Mouse (Mus musculus) embryonic facial prominence, embryonic 11.5 days (tissue): ENCODE results near the gene AC124502.3. TPM values are rescaled to one million over a fixed set of nuclear protein-coding genes. Genes with fewer than 3 reads are reported as not detected.

Source experiments
- ATAC-seq: fragments of 200-750 bp; cut with Nextera tagmentation; replicated peaks from 2 replicates; pipeline ENCODE4 v1.8.0; 2017; ENCODE audit warnings: low read depth; ENCODE audit not compliant: insufficient number of reproducible peaks, low FRiP score, low TSS enrichment
- DNase-seq: peaks from one replicate; pipeline ENCODE4 v3.0.0-alpha.2; 2015; ENCODE audit warnings: low spot score
- H3K27ac ChIP-seq: fragments of 300-500 bp; sonication (generic); replicated peaks from 2 replicates; pipeline ENCODE4 v1.5.1; 2014; ENCODE audit warnings: mild to moderate bottlenecking, low read depth, low read length, control low read depth
- H3K27me3 ChIP-seq: fragments of 300-500 bp; sonication (generic); 2 replicates; pipeline ENCODE4 v1.6.1; 2014; ENCODE audit warnings: mild to moderate bottlenecking, low read length, moderate library complexity, mixed read lengths; ENCODE audit not compliant: control insufficient read depth, insufficient read depth
- H3K36me3 ChIP-seq: fragments of 300-500 bp; sonication (generic); replicated peaks from 2 replicates; pipeline ENCODE4 v1.6.1; 2014; ENCODE audit warnings: low read depth, mild to moderate bottlenecking, low read length, moderate library complexity, mixed read lengths; ENCODE audit not compliant: control insufficient read depth, insufficient read depth
- H3K4me1 ChIP-seq: fragments of 300-500 bp; sonication (generic); 2 replicates; pipeline ENCODE4 v1.6.1; 2014; ENCODE audit warnings: low read length, mixed read lengths; ENCODE audit not compliant: control insufficient read depth, insufficient read depth
- H3K4me2 ChIP-seq: fragments of 300-500 bp; sonication (generic); 2 replicates; pipeline ENCODE4 v1.6.1; 2014; ENCODE audit warnings: low read depth, mild to moderate bottlenecking, control low read depth, low read length, moderate library complexity
- H3K4me3 ChIP-seq: fragments of 300-500 bp; sonication (generic); 2 replicates; pipeline ENCODE4 v1.5.1; 2014; ENCODE audit warnings: low read depth, low read length, control low read depth
- H3K9ac ChIP-seq: fragments of 300-500 bp; sonication (generic); replicated peaks from 2 replicates; pipeline ENCODE4 v1.6.1; 2014; ENCODE audit warnings: mild to moderate bottlenecking, control low read depth, low read length
- H3K9me3 ChIP-seq: fragments of 300-500 bp; sonication (generic); replicated peaks from 2 replicates; pipeline ENCODE4 v1.6.1; 2016; ENCODE audit warnings: mild to moderate bottlenecking, low read length, inconsistent platforms, mixed read lengths; ENCODE audit not compliant: control insufficient read depth
- WGBS: fragments of 180-500 bp; shearing (Covaris S2); extraction: QIAGEN DNeasy Blood & Tissue Kit; methylation state at CpG from one replicate; pipeline ENCODE4 v1.1.7; 2014; 5-methylcytosine and 5-hydroxymethylcytosine counted together
- polyA plus RNA-seq: library from polyadenylated mRNA; unstranded; fragments of >200 nt; fragmentation: Nextera tagmentation; extraction: Ambion mirVana; gene quantifications from 2 replicates; pipeline ENCODE4 v1.2.1, GENCODE M21; 2014

AC124502.3 gene
- polyA plus RNA-seq, 1 experiment from 2014 or later: 1.6 TPM

DNA sequence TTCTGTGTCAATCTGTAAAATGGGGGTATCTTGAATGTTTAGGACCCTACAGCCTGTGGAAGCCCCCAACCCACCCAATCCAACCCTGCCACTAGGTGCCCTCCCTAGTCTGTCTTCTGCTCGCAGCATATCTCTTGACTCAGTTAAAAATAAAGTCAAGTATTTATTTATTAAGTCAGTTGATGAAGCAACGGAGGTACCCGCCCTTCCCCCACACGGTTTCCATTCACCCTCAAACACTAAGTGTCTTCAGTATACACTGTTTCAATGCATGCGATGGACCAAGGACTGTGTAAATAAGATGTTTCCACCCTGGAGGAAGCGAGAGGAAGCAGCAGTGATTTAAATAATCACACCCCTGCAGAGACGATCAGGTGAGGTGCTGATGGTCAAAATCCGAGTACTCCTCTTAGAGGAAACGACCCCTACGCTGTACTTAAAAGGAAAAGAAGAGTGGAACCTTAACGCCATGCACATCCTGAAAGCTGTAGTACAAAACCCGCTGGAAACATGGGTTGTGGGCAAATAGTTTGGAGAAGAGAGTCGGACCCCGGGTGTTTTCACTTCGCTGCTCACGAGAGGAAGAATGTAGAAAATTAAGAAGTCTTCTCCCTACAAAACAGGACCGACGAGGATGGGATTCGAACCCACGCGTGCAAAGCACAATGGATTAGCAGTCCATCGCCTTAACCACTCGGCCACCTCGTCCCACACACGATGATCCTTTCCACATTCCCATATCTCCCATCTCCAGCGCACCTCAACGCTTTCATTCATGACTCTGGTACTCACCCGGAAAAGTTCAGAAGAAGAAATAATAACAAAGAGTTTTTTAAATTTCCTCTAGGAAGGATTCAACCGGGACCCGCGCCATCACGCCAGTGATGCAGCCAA is 766 bp upstream of the AC124502.3 start:
- ATAC-seq (peak; percentile 33; the same call in 1 of the 2 replicates), DNase-seq (peak; percentile 90)
- Histone ChIP-seq H3K9me3 (no peaks in the 10 kb centered on the region), H3K4me2 (peak overlapping the region; percentile 98), H3K9ac (peak overlapping the region; percentile 83), H3K4me1 (peaks cover 6% of the 10 kb centered on the region), H3K36me3 (no peaks in the 10 kb centered on the region), H3K27me3 (no peaks in the 10 kb centered on the region), H3K4me3 (peak overlapping the region; percentile 72), H3K27ac (peak overlapping the region; percentile 76)
- WGBS: 6% methylated on average over 32 of the region's 32 CpGs

DNA sequence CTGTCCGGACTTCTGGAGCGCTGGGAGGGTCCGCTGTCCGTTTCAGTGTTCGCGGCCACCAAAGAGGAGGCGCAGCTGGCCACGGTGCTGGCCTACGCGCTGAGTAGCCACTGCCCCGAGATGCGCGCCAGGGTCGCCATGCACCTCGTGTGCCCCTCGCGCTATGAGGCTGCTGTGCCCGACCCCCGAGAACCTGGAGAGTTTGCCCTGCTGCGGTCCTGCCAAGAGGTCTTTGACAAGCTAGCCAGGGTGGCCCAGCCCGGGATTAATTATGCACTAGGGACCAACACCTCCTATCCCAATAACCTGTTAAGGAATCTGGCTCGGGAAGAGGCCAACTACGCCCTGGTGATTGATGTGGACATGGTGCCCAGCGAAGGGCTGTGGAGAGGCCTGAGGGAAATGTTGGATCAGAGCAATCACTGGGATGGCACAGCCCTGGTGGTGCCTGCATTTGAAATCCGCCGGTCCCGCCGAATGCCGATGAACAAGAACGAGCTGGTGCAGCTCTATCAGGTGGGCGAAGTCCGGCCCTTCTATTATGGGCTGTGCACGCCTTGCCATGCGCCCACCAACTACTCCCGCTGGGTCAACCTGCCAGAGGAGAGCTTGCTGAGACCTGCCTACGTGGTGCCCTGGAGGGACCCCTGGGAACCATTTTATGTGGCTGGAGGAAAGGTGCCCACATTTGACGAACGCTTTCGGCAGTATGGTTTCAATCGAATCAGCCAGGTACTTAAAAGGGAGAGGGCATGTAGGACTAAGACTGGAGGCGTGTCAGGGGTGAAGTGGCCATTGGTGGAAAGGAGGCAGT is 817 bp downstream of the AC124502.3 start:
- H3K4me2 ChIP-seq: peak overlapping the region; percentile 98
- H3K4me1 ChIP-seq: peaks cover 6% of the 10 kb centered on the region
- DNase-seq (no peak), ATAC-seq (peak; percentile 21; the same call in 1 of the 2 replicates)
- H3K27me3 ChIP-seq: no peaks in the 10 kb centered on the region
- peak overlapping the region; percentile 72 for H3K4me3 ChIP-seq
- H3K36me3 ChIP-seq: no peaks in the 10 kb centered on the region
- no peak overlapping the region for H3K27ac ChIP-seq
- WGBS: 12% methylated on average over 41 of the region's 41 CpGs
- H3K9me3 ChIP-seq: no peaks in the 10 kb centered on the region
- H3K9ac ChIP-seq: peak overlapping the region; percentile 83

- H3K36me3 ChIP-seq: no peaks in the 10 kb centered on the region
- no peaks in the 10 kb centered on the region for H3K27me3 ChIP-seq
- ATAC-seq (peak; percentile 78), DNase-seq (peak; percentile 96)
- H3K4me2 ChIP-seq: peak within 1 kb of the TSS; percentile 86
- H3K9me3 ChIP-seq: no peaks in the 10 kb centered on the region
- peak within 1 kb of the TSS; percentile 86 for H3K9ac ChIP-seq
- H3K27ac ChIP-seq: 0 out of 2 replicates have a peak within 1 kb of the TSS, but pooled peaks have one; percentile 4
- H3K4me1 ChIP-seq: peaks cover 6% of the 10 kb centered on the region
- H3K4me3 ChIP-seq: peak within 1 kb of the TSS; percentile 86
- 9% methylated on average over 40 of the region's 40 CpGs for WGBS
Measured at GRCm38 (mm10) chr19:5040862-5041523, 2.3 kb downstream of the AC124502.3 start, which contains the start of gene Brms1. Gene Brms1 (plus strand): TSS chr19:5041354.

DNA sequence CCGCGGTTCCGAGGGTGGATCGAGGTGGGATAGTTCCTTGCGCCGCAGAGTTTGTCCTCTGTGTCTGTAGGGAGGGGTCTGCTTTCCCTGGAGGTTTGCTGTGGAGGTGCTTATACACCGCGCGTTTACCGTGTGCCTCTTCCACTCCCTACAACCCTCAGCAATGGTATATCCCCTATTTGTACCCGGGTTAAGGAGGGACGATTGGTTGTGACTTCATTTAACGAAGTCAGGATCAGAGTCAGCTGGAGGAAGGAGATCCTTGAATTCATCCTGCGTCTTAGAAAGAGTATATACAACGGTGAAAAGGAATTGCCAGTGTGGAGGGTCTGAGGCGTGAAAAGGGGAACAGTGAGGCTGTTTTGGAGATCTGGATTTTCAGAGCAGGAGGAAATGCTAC is 2.9 kb downstream of the AC124502.3 start:
- DNase-seq (no peak), ATAC-seq (0 out of 2 replicates have a peak, but pooled peaks have one; percentile 1)
- 0 out of 2 replicates have a peak overlapping the region, but pooled peaks have one; percentile 4 for H3K27ac ChIP-seq
- no peaks in the 10 kb centered on the region for H3K27me3 ChIP-seq
- H3K4me1 ChIP-seq: peaks cover 6% of the 10 kb centered on the region
- 3% methylated on average over 16 of the region's 16 CpGs for WGBS
- H3K4me2 ChIP-seq: peak overlapping the region; percentile 86
- no peaks in the 10 kb centered on the region for H3K36me3 ChIP-seq
- peak overlapping the region; percentile 86 for H3K4me3 ChIP-seq
- no peaks in the 10 kb centered on the region for H3K9me3 ChIP-seq
- peak overlapping the region; percentile 86 for H3K9ac ChIP-seq

DNA sequence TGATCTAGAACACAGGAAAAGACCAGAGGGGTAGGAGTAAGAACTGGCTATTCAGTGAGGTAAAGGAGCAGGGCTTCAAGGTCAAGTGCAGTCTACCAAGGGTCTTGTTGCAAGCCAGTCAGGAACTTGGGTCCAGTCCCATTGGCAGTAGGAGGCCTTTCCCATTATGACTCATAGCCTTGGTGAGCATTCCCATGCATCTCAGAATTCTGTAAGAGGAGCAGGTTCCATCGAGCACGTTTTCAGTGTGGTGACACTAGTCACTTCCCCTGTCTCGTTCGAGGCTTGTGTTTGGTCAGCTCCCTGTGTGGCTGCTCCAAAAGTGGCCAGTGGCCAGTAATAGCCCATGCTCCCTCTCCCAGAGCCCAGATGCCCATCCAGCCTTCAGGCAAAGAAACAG is 6.8 kb downstream of the AC124502.3 start:
- no peaks in the 10 kb centered on the region for H3K27me3 ChIP-seq

GRCm38 (mm10) chr19:5048138-5049056 is 9.7 kb downstream of the AC124502.3 start:
- H3K4me3 ChIP-seq: no peak overlapping the region
- no peak overlapping the region for H3K27ac ChIP-seq
- ATAC-seq (no peak), DNase-seq (no peak)
- WGBS: 86% methylated on average over 14 of the region's 14 CpGs
- H3K9me3 ChIP-seq: no peaks in the 10 kb centered on the region
- H3K9ac ChIP-seq: no peak overlapping the region
- H3K36me3 ChIP-seq: peaks cover 2% of the 10 kb centered on the region
- H3K27me3 ChIP-seq: peaks cover 20% of the 10 kb centered on the region
- no peak overlapping the region for H3K4me2 ChIP-seq
- H3K4me1 ChIP-seq: peaks cover 3% of the 10 kb centered on the region

More for the DNA sequence above, 6.8 kb downstream of the AC124502.3 start:
- Histone ChIP-seq H3K9ac (no peak overlapping the region), H3K27ac (no peak overlapping the region), H3K9me3 (no peaks in the 10 kb centered on the region), H3K4me2 (no peak overlapping the region), H3K4me1 (peaks cover under 1% of the 10 kb centered on the region), H3K36me3 (peaks cover 2% of the 10 kb centered on the region), H3K4me3 (no peak overlapping the region)
- no peak for ATAC-seq
- WGBS: 89% methylated on average over 4 of the region's 4 CpGs
- no peak for DNase-seq

DNA sequence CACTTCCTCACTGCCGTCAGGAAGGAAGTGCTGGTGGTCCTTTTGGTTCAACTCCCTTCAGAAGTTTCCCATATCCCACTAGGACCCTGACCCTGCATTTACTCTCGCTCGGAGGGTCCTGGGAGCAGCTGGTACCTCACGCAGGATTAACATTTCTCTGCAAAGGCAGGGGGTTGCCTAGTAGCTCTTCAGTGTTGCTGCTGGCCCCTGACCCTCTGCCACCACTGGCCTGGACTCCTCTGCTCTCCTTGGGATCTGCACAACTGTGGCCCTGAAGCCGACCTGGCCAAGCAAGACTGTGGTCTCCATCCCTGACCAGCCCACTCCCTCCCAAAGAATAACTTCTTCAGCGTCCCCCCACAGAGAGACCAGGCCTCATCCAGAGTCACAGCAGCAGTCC is 10.6 kb downstream of the AC124502.3 start:
- H3K36me3 ChIP-seq: peaks cover 2% of the 10 kb centered on the region
- no peaks in the 10 kb centered on the region for H3K9me3 ChIP-seq
- peaks cover 23% of the 10 kb centered on the region for H3K27me3 ChIP-seq
- no peak overlapping the region for H3K27ac ChIP-seq
- ATAC-seq (no peak), DNase-seq (no peak)
- 74% methylated on average over 6 of the region's 6 CpGs for WGBS
- no peak overlapping the region for H3K4me2 ChIP-seq
- no peak overlapping the region for H3K4me3 ChIP-seq
- H3K4me1 ChIP-seq: peaks cover 3% of the 10 kb centered on the region
- H3K9ac ChIP-seq: no peak overlapping the region
